Mouse (Mus musculus) retina, postnatal 1 day (tissue): Measurements from ENCODE around the gene Wdr25.
A peak's percentile ranks its signal among the peaks of the same experiment; 100 is the strongest.
"Not testable (repeated sequence)": the region's sequence is repeated elsewhere in the genome, so short reads cannot be mapped to it uniquely, and the experiment has no call there.

Experiments used
- DNase-seq: peaks from one replicate; pipeline ENCODE4 v3.0.0-alpha.2; 2012

The Wdr25 gene

GRCm38 (mm10) chr12:108892989-108893714 is at the start of gene Wdr25:
Gene Wdr25, plus strand, starts transcription at chr12:108893631.
- DNase-seq, result peak; percentile 16

GRCm38 (mm10) chr12:108848033-108848432 is 45.4 kb upstream of the Wdr25 start:
- DNase-seq, result not testable (repeated sequence)

GRCm38 (mm10) chr12:108849488-108850022 is 43.9 kb upstream of the Wdr25 start:
- no peak for DNase-seq

- no peak for DNase-seq
Observed at GRCm38 (mm10) chr12:108850129-108850528, 43.3 kb upstream of the Wdr25 start.

- DNase-seq, result no peak
Observed at GRCm38 (mm10) chr12:108850886-108851285, 42.5 kb upstream of the Wdr25 start.

- DNase-seq, result no peak
Observed at GRCm38 (mm10) chr12:108852822-108853221, 40.6 kb upstream of the Wdr25 start.

- no peak for DNase-seq
Observed at GRCm38 (mm10) chr12:108855081-108855480, 38.4 kb upstream of the Wdr25 start.

- no peak for DNase-seq
Observed at GRCm38 (mm10) chr12:108856186-108856585, 37.2 kb upstream of the Wdr25 start.

GRCm38 (mm10) chr12:108857109-108857508 is 36.3 kb upstream of the Wdr25 start:
- no peak for DNase-seq

GRCm38 (mm10) chr12:108857589-108858184 is 35.7 kb upstream of the Wdr25 start:
- DNase-seq, result no peak

- no peak for DNase-seq
Observed at GRCm38 (mm10) chr12:108858486-108858885, 34.9 kb upstream of the Wdr25 start.

- DNase-seq, result no peak
Observed at GRCm38 (mm10) chr12:108865007-108865494, 28.4 kb upstream of the Wdr25 start.

GRCm38 (mm10) chr12:108869575-108869974 is 23.9 kb upstream of the Wdr25 start:
- peak; percentile 25 for DNase-seq

GRCm38 (mm10) chr12:108873122-108873521 is 20.3 kb upstream of the Wdr25 start:
- no peak for DNase-seq

- no peak for DNase-seq
Observed at GRCm38 (mm10) chr12:108879138-108879537, 14.3 kb upstream of the Wdr25 start.

- no peak for DNase-seq
Observed at GRCm38 (mm10) chr12:108880606-108881005, 12.8 kb upstream of the Wdr25 start.

GRCm38 (mm10) chr12:108881192-108881591 is 12.2 kb upstream of the Wdr25 start:
- no peak for DNase-seq

GRCm38 (mm10) chr12:108882776-108883175 is 10.7 kb upstream of the Wdr25 start:
- no peak for DNase-seq

- no peak for DNase-seq
Observed at GRCm38 (mm10) chr12:108885906-108886305, 7.5 kb upstream of the Wdr25 start.

GRCm38 (mm10) chr12:108887077-108887476 is 6.4 kb upstream of the Wdr25 start:
- DNase-seq, result no peak

GRCm38 (mm10) chr12:108888632-108889031 is 4.8 kb upstream of the Wdr25 start:
- no peak for DNase-seq

GRCm38 (mm10) chr12:108893715-108894431 is 442 bp downstream of the Wdr25 start, which contains the start of gene Wars:
Gene Wars, minus strand, starts transcription at chr12:108894174.
- DNase-seq, result peak; percentile 98

- DNase-seq, result no peak
Observed at GRCm38 (mm10) chr12:108894432-108894816, 993 bp downstream of the Wdr25 start.
